Mouse (Mus musculus): Measurements from ENCODE around the gene Habp4.

- TF ChIP-seq POLR2A (IDR thresholded peaks at IDR 0.05; ENCODE audit: extremely low read depth, insufficient read depth, low read length) (no peak), CTCF (IDR thresholded peaks at IDR 0.05; ENCODE audit: low read depth, low read length) (no peak)
Measured at GRCm38 (mm10) chr13:64185586-64185985, 24.0 kb downstream of the Habp4 start.
